Mouse (Mus musculus): Measurements from ENCODE around the gene 4930442H23Rik. TPM values are rescaled to one million over a fixed set of nuclear protein-coding genes. Genes with fewer than 3 reads are reported as not detected.
A peak's percentile ranks its signal among the peaks of the same experiment; 100 is the strongest.
"Not testable (repeated sequence)": the region's sequence is repeated elsewhere in the genome, so short reads cannot be mapped to it uniquely, and the experiment has no call there.

The 4930442H23Rik gene
- not detected for total RNA-seq (2021)
- long read RNA-seq, experiment 1: 0 reads
- long read RNA-seq, experiment 2: 0 reads

- DNase-seq: no peak
These were observed at the start of gene 4930442H23Rik for GRCm38 (mm10) chr10:81183805-81184204. Gene 4930442H23Rik (minus strand): TSS chr10:81183849.

DNA sequence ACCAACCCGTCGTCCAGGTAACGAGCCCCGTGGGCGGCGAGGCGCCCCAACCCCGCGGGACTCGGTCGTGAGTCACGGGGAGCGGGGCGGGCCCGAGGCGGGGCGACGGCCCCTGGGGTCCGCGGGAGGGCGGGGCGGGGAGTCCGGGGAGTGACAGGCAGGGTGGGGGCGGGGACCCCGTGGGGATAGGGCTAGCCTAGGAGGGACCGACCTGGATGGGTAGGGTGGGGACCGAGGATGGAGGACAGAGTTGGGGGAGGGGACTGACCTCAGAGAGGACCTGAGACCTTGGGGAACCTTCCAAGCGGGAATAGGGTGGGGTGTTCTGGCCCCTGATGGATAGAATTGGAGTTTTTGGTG is 49.6 kb upstream of the 4930442H23Rik start:
- DNase-seq: no peak

- peak; percentile 94 to 98 for DNase-seq
These were observed 49.1 kb upstream of the 4930442H23Rik start, which contains the start of gene Zfr2 for GRCm38 (mm10) chr10:81232580-81233225. Gene Zfr2 (plus strand): TSS chr10:81233155.

GRCm38 (mm10) chr10:81231436-81231835 is 47.8 kb upstream of the 4930442H23Rik start:
- DNase-seq: no peak

GRCm38 (mm10) chr10:81230438-81231332 is 47.0 kb upstream of the 4930442H23Rik start, which contains the start of gene Atcay:
Gene Atcay (minus strand): TSS chr10:81230833.
- DNase-seq: peak in 1 of 2 experiments; percentile 28

DNA sequence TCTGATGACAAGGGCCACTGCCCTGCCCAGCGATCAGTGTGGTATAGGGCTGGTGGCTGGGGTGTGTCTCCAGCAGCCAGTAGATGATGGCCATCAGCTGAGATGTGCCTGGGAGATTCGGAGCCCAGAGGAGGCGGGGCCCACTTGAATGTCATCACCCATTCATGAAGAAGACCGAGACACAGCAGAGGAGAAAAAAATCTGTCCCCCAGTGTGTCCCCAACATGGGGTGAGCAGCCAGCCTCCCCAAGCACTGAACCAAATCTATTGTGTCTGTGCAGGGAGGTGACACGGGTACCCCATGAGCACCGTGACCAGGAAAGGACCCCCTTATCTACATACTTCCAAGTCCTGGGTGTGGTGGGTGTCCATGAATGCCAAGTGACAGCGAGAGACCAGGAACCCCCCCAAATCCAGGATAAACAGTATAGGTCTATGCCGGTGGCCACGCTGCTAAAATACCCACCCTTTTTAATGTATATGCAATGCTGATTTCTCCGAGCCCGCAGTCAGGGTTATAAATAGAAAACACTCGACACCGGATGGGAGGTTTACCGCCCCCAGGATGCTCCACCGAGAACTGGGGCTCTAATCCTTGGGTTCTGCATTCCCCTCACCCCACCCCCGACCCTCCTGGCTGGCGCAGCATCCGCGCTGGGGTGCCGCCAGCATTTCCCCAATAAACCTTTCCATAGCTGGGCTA is 46.2 kb upstream of the 4930442H23Rik start:
- no peak for DNase-seq

GRCm38 (mm10) chr10:81223731-81224130 is 40.1 kb upstream of the 4930442H23Rik start:
- DNase-seq: not testable (repeated sequence)

DNA sequence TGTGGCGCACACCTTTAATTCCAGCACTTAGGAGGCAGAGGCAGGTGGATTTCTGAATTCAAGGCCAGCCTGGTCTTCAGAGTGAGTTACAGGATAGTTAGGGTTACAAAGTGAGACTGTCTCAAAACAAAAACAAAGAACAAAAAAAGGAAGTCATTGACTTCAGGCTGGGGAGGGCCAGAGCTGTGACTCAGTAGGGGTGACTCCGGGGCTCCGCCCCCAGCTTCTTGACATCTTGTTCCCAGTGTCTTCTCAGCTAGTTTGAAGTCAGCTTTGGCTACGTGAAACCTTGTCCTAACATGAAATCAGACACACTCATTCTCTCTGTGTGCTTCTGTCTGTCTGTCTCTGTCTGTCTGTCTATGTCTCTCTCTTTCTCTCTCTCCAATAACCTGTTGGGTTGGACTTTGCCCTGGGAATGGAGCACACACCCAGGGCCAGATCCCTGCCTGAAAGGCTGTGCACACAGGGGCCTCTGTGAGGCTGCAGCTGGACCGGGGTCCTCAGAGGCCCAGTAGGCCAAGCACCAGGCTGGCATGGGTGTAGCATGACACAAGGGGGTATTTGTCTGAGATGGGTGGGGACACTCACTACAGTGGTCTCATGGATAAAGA is 37.9 kb upstream of the 4930442H23Rik start:
- DNase-seq: peak in 1 of 2 experiments; percentile 59

DNA sequence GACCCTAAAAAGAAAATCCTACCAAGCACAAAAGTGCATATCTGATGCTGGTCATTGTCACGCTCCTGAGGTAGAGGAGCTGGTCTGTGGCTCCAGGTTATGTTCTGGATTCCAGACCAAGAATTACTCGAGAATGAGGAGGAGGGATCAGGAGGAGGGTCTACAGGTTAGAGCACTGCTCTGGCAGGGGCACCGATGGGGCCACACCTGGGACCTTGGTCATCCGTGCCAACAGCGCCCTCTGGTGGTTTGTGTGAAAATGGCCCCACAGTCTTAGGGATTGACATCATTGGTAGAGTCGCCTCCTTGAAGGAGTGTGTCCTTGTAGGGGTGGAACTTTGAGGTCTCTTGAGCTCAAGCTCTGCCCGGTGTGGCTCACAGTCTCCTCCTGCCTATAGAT is 34.3 kb upstream of the 4930442H23Rik start:
- DNase-seq: peak; percentile 66 to 77

- not testable (repeated sequence) for DNase-seq
These were observed 33.6 kb upstream of the 4930442H23Rik start for GRCm38 (mm10) chr10:81217267-81217666.

DNA sequence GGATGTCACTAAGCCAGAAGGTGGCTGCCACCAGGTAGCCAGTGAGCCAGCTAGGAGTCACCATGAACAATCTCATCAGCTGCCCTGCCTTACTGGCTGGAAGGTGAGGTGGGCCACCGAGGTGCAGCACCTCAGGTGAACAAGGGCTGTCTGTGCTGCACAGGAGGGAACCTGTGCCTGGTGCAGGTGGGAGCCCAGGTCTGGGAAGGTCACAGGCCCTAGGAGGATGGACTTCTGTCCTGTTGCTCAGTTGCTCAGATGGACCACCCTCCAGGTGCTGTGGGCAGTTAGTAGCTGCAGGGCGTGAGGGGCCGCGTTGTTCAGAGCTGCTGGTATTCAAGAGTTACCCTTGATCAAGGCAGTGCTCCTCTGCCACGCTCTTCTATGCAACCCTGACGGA is 33.2 kb upstream of the 4930442H23Rik start:
- DNase-seq: no peak

- DNase-seq: no peak
These were observed 32.6 kb upstream of the 4930442H23Rik start for GRCm38 (mm10) chr10:81216260-81216659.

- no peak for DNase-seq
These were observed 26.5 kb upstream of the 4930442H23Rik start for GRCm38 (mm10) chr10:81210154-81210553.

DNA sequence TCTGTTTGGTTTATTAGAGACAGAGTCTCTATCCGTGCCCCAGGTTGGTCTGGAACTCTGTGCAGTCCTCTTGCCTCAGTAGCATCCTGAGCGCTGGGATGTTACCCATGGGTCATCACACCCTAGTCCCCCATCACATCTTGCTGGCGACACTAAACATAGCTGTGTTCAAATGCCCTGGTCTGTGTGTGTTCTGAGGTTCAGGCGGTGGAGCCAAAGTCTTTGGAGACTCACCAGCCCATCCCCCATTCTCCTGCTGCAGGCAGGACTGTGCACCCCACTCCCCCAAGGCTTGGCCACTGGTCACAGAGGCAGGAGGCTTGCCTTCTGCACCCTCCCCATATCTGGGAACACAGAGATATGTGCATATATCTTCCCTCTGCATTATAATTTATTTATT is 20.5 kb upstream of the 4930442H23Rik start:
- no peak for DNase-seq

- DNase-seq: no peak
These were observed 19.5 kb upstream of the 4930442H23Rik start for GRCm38 (mm10) chr10:81202978-81203720.

GRCm38 (mm10) chr10:81201807-81202758 is 18.4 kb upstream of the 4930442H23Rik start, which contains the start of gene Nmrk2:
Gene Nmrk2 (minus strand): TSS chr10:81202051.
- no peak for DNase-seq

GRCm38 (mm10) chr10:81200605-81201287 is 17.1 kb upstream of the 4930442H23Rik start:
- no peak for DNase-seq

GRCm38 (mm10) chr10:81200141-81200540 is 16.5 kb upstream of the 4930442H23Rik start:
- no peak for DNase-seq

DNA sequence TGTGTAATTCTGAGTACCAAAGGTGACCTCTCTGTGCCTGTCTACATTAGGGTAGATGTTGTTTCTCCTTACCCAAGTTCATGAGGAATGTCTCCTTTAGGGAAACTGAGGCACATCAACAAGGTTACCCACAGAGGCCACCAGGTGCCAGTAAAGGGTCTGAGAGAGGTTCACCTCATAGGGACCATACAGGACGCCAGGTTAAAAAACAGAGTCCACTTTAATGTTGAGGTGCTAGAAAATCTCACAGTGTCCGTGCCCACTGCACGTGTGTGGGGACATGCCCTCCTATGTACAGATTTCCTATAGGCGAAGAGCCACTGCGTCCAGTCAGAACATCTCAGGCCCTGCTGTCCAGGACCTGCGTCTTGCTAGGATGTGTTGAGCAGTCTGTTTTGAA is 15.3 kb upstream of the 4930442H23Rik start:
- DNase-seq: no peak

Data from adrenal gland, postnatal 36 days (tissue).